Mouse (Mus musculus): ENCODE measurements at regions not wholly inside any gene's neighbourhood (a gene's known extent, or its start where the extent isn't known, plus 50 kb on each side); places are given as distances from the start of the nearest gene placed in this dataset.
A peak's percentile ranks its signal among the peaks of the same experiment; 100 is the strongest.

GRCm38 (mm10) chr19:56102454-56103080 lies 184.4 kb upstream of the Habp2 start:
- no peak for DNase-seq

GRCm38 (mm10) chr19:56105073-56105451 lies 181.9 kb upstream of the Habp2 start:
- DNase-seq, result no peak

GRCm38 (mm10) chr19:56105452-56106091 lies 181.4 kb upstream of the Habp2 start:
- peak; percentile 15 for DNase-seq

GRCm38 (mm10) chr19:56108796-56109195 lies 178.1 kb upstream of the Habp2 start:
- no peak for DNase-seq

- DNase-seq, result no peak
Measured at GRCm38 (mm10) chr19:56115552-56116284, 171.2 kb upstream of the Habp2 start.

- no peak for DNase-seq
Measured at GRCm38 (mm10) chr19:56116285-56116680, 170.7 kb upstream of the Habp2 start.

- DNase-seq, result peak; percentile 58
Measured at GRCm38 (mm10) chr19:56120723-56121122, 166.2 kb upstream of the Habp2 start.

GRCm38 (mm10) chr19:56122186-56122585 lies 164.8 kb upstream of the Habp2 start:
- DNase-seq, result no peak

- no peak for DNase-seq
Measured at GRCm38 (mm10) chr19:56131556-56131955, 155.4 kb upstream of the Habp2 start.

GRCm38 (mm10) chr19:56132911-56133562 lies 153.9 kb upstream of the Habp2 start:
- no peak for DNase-seq

GRCm38 (mm10) chr19:56133565-56133964 lies 153.4 kb upstream of the Habp2 start:
- no peak for DNase-seq

GRCm38 (mm10) chr19:56134081-56134818 lies 152.7 kb upstream of the Habp2 start:
- peak; percentile 70 for DNase-seq

GRCm38 (mm10) chr19:56135306-56135928 lies 151.5 kb upstream of the Habp2 start:
- DNase-seq, result peak; percentile 13

GRCm38 (mm10) chr19:56140540-56140939 lies 146.4 kb upstream of the Habp2 start:
- DNase-seq, result no peak

- DNase-seq, result no peak
Measured at GRCm38 (mm10) chr19:56144221-56144620, 142.7 kb upstream of the Habp2 start.

GRCm38 (mm10) chr19:56157120-56157519 lies 129.8 kb upstream of the Habp2 start:
- no peak for DNase-seq

GRCm38 (mm10) chr19:56162156-56162555 lies 124.8 kb upstream of the Habp2 start:
- DNase-seq, result no peak

GRCm38 (mm10) chr19:56169133-56169997 lies 117.6 kb upstream of the Habp2 start:
- DNase-seq, result no peak

- DNase-seq, result no peak
Measured at GRCm38 (mm10) chr19:56169998-56170274, 117.0 kb upstream of the Habp2 start.

- DNase-seq, result no peak
Measured at GRCm38 (mm10) chr19:56172454-56172853, 114.5 kb upstream of the Habp2 start.

GRCm38 (mm10) chr19:56176059-56176458 lies 110.9 kb upstream of the Habp2 start:
- peak; percentile 45 for DNase-seq
